Mouse (Mus musculus) small intestine, adult 2 months (tissue): ENCODE results near the gene Mxi1.

Source experiments
- CTCF ChIP-seq: fragments of 200-500 bp; IDR thresholded peaks from 2 replicates; pipeline ENCODE4 v1.5.1; 2012; ENCODE audit warnings: low read depth, mild to moderate bottlenecking, control low read depth, inconsistent platforms, low read length, moderate library complexity, mixed read lengths; ENCODE audit not compliant: insufficient replicate concordance, insufficient read length; ENCODE audit errors: extremely low read depth
- POLR2A ChIP-seq: fragments of 200-500 bp; IDR thresholded peaks from 2 replicates; pipeline ENCODE4 v1.6.1; 2012; ENCODE audit warnings: low read depth, mild to moderate bottlenecking, control low read depth, inconsistent platforms, low read length, moderate library complexity

GRCm38 (mm10) chr19:53296331-53297254, 13.7 kb upstream of the Mxi1 start:
- TF ChIP-seq CTCF = no peak
- TF ChIP-seq POLR2A = no peak
